Mouse (Mus musculus) MEL-GATA-1-ER (cell line): ENCODE measurements around the gene Mpzl1.
A peak's percentile ranks its signal among the peaks of the same experiment; 100 is the strongest.
"Not testable (repeated sequence)": the region's sequence is repeated elsewhere in the genome, so short reads cannot be mapped to it uniquely, and the experiment has no call there.

Experiments used
- DNase-seq: peaks from one replicate; pipeline ENCODE4 v3.0.0-alpha.2; 2012; ENCODE audit warnings: low read depth; ENCODE audit errors: extremely low read depth

Mpzl1 gene

DNA sequence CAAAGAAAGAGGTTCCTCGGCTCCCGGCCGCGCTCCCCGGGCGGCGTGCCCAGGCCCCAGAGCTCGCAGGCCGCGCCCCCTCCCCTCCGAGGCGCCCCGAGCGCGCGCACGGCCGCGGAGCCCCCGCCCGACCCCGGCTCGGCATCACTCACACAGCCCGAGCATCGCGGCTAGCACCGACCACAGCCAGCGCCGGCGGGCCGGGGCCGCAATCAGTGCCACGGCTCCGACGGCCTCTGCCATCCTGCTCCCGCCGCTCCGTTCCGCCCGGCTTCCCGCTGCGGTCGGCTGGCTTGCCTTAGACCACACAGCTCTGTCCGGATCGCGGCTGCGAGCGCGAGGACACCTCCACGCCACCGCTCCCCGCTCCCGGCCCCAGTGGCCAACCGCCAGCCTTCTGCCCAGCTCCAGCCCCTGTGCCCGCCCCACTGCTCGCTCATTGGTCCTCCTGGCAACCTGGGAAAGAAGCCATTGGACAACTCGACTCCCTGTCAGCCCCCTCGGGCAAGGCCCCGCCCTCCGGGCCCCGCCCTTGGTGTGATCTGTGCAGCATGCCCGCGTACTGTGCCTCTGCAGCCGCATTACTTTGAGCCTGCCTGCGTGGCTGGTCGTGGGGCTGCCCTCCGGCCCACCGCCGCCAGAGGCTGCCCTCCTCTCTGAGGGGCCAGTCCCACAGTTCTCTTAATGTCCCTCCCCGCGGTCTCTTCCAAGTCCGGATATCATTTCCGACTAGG lies at the start of gene Mpzl1:
Mpzl1 (minus strand) TSS at position 388 of the 734 bp plus-strand sequence.
- peak; percentile 88 for DNase-seq

DNA sequence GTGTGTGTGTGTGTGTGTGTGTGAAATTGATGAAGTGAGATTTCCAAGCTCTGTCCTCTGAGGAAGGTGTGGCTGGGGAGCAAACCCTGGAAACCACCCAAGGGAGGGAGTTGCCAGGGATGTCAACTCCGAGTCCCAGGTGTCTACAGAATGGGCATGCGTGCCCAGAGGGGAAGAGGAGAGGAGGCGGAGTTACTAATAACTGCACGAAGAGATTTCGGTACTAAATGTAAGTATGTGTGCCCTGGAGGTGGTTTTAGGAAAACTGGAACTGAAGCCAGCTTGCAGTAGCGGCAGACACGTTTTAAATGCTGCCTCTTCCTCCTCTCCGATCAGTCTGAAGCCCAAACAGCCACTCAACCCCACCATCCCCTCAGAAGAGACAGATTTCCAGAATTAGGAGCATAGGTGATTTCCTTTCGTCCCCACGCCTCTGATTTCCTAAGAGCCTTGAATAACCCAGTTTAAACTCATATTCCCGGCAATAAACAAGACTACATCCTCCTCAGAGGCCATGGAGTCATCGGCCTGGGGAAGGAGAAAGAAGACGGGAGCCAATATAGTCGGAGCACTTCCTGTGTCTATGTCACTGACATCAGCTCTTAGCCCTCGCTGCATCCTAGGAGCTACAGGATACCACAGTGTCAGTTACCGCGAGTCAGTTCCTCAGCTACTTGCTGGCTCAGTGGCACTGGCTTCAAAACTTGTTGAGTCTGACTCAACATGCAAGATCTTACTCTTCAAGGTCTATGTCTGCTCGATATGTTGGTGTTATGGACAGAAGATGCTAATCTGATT lies 47.9 kb upstream of the Mpzl1 start:
- no peak for DNase-seq

DNA sequence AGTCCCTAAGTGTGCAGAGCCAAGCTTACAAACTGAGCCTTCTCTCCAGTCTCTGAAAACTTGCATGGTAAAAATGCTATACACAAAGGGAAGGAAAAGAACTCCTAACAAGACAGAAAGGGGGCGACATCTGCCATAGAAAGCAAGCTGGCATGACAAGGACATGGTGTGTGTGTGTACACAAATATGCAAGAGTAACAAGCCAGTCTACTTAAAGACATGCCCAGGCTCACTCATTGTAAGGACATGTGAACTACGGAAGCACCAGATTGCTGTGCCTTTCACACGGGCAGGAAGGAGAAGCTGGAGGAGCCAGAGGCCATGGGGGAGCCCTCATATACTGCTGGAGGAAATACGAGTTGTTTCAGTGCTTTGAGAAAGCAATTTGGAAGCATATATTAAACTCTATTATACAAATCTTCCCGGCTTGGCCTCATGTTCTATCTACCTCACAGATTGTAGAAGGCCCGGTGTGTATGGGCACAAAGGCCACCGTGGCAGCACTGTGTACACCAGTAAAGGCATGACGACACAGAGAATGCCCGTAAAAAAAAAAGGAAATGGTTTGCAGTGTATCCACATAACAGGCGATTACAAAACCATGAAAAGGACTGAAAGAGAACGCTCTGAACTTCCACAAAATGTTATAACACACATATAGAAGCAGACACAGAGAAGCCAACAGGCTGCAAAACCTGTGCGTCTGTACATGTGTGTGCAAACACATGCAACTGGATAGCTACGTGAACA lies 46.9 kb upstream of the Mpzl1 start:
- no peak for DNase-seq

DNA sequence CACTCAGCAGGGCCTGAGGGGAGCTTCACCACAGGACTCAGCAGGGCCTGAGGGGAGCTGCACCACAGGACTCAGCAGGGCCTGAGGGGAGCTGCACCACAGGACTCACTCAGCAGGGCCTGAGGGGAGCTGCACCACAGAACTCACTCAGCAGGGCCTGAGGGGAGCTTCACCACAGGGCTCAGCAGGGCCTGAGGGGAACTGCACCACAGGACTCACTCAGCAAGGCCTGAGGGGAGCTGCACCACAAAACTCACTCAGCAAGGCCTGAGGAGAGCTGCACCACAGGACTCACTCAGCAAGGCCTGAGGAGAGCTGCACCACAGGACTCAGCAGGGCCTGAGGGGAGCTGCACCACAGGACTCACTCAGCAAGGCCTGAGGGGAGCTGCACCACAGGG lies 45.7 kb upstream of the Mpzl1 start:
- DNase-seq: not testable (repeated sequence)

DNA sequence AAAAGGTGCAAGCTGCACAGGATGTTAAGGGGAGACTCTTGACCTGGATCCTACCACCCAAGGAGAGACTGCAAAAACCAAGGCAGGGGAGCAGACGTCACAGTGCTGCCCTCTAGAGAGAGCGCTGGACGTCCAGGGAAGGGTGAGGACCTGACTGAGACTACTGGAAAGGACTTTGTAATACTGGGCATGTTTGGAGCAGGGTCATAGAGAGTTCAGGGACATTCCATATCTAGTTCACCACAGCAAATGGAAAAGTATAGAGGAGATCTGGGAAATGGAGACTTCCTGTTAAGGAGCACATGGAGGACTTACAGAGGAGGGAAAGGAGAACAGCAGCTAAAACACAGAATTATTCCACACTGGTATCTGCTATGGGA lies 45.3 kb upstream of the Mpzl1 start:
- DNase-seq: no peak

DNA sequence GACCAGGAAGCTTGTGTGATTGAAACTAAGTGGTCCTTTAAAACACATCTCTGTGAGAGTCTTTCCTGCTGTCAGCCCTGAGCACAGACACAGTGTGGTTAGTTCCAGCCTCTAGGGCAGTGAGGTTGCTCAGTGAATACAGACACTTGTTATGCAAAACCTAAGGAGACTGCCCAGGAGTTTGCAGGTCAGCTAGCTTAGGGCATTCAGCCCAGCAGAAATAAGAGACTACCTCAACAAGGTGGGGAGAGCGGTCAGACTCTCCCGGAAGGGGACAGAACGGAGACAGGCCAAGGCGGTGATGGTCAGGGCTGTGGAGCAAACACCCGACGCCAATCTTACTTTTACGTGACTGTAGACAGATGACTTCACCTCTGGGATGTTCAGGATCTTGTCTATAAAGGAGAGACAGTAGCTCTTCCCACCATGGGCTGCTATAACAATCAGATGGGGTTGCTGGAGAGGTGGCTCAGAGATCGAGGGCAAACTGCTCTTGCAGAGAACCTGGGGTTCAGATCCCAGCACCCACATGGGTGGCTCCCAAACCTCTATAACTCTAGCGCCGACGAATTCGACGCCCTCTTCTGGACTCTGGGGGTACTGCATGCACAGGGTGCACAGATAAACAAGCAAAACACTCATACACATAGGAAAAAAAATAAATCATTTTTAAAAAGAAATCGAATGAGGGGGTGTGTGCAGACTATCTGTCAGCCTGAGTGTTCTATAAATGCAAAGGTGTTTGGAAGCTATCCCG lies 44.7 kb upstream of the Mpzl1 start:
- no peak for DNase-seq

DNA sequence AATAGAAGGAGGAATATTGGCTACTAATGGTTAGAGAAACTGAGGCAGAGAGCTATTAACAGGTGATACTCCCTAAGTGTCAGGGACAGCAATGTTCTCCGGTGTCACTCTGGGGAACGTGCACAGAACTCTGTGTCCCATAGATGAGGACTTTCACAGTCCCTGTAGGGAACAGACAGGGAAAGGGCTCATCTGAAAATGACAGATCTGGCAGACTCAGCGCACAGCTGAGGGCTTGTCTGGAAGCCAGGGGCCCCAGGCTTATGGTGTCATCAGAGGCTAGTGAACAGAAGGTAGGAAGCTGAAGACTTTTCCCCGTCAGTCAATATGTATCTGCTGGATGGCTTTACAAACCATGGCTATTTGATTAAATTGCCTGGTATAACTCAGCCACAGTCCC lies 43.2 kb upstream of the Mpzl1 start:
- no peak for DNase-seq

DNA sequence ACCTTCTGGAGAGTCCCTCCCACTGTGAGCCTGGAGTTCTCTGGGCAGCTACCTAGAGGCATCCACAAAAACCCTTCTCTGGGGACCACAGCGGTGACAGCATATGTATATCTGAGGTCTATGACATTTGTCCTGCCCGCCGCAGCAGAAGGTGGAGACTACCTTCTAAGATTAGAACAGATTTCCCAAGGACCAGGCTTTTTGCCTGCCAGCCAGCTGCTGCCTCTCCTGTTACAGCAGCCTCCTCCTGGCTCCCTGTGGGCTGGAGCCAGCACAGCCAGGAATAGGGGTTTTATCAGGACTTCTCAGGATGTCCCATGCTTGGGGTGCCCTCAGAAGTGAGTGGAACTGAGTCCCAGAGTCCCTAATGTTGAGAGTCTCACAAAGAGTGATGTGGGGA lies 42.7 kb upstream of the Mpzl1 start:
- DNase-seq: no peak

DNA sequence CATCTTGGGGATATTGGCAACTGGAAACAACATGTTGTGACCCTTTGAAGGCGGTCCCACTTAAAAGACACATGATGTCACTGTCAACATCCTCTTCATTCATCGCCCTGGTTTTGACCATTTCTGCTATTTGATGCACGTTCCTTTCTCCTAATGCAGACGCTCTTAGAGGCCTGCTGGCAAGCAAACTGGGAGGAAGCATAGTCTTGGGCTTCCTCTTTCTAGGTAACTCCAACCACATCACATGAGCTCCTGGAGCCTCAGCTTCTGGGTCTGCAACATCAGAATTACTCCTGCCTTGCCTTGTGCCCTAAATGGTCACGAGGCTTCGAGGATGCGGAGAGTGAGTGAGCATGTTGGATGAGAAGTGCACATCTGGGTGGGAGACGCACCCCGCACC lies 40.8 kb upstream of the Mpzl1 start:
- no peak for DNase-seq

DNA sequence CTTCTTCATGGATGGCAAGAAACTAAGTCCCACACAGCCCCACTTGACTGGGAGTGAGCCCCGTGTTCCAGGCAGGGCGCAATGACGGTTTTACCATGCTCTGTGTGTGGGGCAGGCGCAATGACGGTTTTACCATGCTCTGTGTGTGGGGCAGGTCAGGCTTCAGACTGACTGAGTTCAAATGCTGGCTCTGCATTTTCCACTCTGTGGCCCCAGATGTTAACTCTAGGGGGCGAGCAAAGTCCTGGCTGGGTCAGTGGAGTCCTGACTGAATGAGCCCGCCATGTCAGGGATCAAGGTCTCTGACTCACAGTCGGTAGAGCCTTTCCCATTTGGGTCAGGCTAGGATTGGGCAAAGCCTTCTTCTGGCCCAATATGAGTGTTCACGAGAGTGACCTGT lies 38.0 kb upstream of the Mpzl1 start:
- no peak for DNase-seq

DNA sequence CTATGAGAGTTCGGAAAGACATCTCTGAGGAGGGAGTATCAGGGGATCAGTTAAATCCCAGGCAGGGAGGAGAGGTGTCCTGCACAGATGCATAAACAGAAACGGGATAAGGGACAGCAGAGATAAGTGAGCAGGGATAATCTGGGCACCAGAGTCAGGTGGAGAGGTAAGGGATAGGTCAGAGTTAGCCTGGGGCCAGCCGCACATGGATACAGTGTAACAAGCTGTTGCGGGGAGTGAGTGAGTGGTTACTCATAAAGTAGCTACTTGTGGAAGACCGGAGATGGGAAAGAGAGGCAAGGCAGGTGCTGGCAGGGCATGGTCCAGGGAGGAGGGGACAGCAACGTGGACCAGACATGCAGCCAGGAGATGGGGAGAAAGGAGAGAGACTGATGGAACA lies 35.7 kb upstream of the Mpzl1 start:
- DNase-seq: no peak

DNA sequence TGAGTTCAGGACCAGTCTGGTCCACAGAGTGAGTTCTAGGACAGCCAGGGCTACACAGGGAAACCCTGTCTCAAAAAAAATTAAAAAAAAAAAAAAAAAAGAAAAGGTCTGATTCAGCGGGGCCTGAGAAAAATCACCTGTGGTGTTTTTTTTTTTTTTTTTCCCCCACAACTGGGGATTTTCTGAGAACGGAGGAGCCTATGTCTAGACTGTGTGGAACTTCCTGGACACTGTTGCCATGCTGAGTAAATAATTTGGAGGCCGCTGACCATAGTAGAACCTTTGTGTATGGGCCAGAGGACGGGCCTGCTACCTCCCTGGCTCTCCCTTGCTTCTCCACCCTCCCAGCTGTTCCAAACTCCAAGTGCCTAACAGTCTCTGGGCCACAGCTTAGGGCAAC lies 34.6 kb upstream of the Mpzl1 start:
- DNase-seq: no peak

DNA sequence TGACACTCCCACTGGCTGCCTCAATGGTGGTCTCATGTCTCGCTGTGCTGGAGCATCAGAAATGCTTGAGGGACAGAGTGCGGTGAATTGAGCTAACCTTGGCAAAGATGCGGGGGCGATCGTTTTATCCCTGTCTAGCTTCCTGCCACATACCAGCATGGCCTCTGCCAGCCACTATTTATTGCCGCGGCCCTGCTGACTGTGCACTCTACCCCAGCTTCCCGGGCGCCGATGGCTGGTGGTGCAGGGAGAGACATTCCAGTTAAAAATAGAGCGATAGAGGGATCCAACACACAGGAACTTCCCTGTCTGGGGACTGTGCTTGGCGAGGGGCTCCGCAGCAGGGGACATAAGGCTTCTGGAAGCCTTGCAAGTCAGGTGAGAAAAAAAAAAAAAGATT lies 33.0 kb upstream of the Mpzl1 start:
- DNase-seq: no peak

DNA sequence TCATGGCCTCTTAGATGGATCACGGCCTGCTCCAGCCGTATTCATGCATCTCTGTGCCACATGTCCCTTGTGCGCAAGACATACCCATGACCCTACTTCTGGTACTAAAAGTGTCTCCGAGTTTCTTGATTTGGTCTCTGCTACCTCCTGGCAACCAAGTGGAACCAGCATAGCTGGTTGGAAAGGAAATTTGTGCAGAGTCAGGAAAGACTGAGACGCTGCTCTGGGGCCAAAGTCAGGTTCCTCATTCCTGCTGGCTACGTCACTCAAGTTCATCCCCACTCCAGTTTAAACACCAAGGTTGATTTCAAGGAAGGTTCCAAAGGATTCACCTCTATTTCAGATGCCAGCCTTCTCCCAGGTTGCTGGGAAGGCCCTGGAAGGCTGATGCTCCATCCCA lies 32.6 kb upstream of the Mpzl1 start:
- no peak for DNase-seq

DNA sequence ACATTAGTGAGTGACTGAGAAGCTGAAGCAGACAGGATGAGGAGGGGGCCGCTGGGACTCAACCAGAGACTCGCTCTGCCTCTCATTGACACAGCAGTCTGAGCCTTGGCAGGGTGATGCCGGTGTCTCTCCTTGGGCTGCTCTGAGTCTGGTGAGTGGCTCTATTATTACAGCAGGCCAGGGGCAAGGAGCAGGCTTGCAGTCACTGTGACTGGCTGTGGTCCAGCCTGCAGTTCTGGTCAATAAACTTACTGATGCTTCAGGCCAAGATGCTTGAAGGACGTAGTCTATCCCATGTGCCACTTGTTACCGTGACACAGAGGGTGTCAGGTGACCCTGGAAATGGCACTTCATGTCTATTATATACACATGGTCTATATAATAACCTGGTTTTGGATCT lies 31.4 kb upstream of the Mpzl1 start:
- no peak for DNase-seq

DNA sequence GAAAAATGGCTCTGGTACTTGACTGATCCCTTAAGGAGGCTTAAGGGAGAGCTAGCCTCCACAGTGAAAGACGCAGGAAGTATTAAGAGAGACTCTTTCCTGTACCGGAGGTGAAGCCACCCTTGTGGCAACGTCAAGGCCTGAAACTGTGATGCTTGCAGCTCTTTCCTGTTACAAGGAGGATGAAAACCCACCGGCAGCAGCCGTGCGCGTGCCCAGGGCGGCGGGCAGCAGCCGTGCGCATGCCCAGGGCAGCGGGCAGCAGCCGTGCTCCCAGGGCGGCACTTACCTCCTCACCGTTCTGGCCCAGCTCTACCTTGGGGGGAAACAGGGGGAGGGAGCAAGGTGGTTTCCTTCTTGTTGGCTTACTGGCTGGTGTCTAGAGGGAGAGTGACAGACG lies 28.9 kb upstream of the Mpzl1 start:
- DNase-seq: no peak

DNA sequence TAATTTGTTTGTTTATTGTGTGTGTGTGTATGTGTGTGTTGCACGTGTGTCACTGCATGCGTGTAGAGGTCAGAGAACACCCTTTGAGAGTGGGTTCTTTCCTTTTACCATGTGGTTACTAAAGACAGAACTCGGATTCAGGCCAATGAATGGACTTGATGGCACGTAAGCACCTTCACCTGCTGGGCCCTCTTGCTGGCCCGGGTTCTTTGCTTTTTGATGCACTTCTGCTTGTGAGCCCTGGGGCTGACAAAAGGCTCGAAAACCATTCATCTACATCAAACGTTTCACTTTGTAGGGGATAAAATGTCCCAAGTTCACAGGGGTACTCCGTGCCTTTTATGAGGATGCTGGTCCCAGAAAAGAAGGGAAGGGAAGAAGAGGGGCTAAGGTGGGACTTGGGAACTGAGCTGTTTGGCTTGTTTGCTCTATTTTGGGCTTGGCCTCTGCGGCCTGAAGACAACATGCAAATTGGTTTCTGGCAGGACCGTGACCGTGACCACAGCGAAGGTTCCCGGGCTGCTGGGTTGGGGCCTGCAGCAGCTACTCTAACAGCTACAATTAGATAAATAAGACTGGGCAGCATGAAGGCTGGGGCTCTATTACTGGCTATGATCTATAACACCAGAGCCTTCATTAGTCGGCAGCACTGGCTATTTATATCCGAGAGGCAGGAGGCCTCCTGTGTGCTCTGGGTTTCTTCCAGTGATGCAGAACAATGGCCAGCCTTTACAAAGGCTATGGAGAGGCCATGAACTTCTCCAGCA lies 28.3 kb upstream of the Mpzl1 start:
- DNase-seq: no peak

DNA sequence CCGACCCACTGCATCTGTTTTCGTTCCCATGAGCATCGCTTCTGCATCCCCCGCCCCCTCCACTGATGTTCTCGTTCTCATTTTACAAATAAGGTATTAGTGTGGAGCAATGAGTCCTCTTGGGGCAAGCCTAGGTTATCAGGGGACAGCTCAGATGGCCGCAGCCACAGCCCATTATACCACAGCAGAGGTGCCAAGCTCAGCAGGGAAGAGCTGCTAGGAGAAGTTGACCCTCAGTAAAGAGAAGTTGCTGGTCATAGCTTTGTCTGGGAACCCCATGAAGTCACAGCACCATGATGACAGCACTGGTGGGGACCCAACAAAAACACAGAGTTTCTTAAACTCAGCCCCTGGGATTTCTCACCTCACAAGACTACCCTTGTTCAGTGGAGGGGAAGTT lies 27.4 kb upstream of the Mpzl1 start:
- no peak for DNase-seq

DNA sequence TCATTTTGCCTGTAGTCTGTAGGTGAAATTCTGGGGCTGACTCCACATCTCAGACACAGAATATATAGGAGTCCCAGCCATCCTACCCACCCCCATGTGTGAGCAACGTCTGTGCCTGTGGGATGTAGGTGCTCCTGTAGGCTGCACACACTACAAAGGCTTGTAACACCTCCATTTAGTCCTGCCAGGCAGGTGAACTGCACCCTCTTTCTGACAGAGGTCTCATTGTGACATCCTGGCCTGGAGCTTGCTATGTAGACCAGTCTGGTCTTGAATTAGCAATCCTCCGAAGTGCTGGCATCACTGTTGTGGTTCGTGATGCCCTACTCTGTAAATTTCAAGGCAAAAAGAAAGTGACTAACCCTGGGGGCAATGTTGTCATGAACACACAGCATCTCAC lies 26.9 kb upstream of the Mpzl1 start:
- DNase-seq: no peak

DNA sequence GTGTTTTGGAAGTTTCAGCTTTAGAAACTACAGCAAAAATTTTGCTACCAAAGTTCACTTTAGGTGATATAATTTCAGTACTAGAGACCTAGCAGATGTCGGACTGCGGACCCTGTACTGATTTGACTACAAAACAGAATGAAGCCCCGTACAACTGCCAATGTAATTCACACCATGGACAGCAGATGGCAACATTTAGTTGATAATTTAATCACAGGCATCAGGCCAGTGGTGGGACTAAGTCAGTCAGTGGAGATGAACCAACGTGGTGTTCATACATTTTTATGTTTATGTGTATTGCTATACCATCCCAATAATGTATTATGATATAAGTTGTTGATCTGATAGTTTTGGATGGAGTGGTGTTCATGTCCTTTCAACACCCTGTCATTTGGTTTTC lies 26.4 kb upstream of the Mpzl1 start:
- no peak for DNase-seq

DNA sequence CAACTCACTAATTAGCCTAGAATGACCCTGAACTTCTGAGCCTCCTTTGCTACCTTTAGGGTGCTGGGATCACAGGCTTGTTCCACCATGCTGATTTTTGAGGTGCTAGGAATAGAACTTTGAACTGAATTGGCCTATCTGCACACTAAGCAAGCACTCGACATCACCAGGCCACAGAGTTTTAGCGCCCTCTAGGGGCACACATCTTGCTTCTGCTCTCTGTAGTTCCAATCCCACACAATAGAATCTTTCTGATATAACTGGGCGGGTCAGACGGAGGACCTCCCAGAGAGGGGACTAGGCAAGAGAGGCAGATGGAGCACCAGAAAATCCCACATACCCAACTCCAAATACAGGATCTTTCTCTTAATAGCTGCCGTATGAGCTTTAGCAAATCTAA lies 24.3 kb upstream of the Mpzl1 start:
- peak; percentile 60 for DNase-seq
